Mouse (Mus musculus) lung, postnatal 0 days (tissue): ENCODE measurements around the gene Hps4.

Experiments used
- CTCF ChIP-seq: IDR thresholded peaks from 2 replicates; pipeline ENCODE4 v1.5.1; 2016; ENCODE audit warnings: antibody characterized with exemption, mild to moderate bottlenecking
- EP300 ChIP-seq: IDR thresholded peaks from 2 replicates; pipeline ENCODE4 v1.6.1; 2016; ENCODE audit warnings: antibody characterized with exemption, mild to moderate bottlenecking, control low read depth

DNA sequence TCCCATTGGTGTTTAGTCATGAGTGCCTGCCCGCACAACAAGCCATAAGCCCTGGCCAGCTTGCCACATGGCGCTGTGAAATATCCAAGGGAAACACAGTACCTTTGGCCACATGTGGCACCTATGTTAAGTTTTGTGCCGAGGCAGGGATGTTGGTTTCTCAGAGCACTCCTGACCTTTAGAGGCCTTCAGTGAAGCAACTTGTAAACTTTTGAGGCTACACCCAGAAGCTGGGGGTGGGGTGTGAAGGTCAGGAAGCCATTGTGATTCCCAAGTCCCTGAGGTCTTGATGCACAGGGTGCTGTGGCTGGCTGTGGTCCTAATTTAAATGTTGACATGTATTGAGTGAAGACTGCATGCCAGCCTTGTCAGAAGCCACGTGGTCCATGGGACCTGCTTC lies 43.5 kb upstream of the Hps4 start:
- TF ChIP-seq CTCF (no peak), EP300 (no peak)
